Mouse (Mus musculus): Measurements from ENCODE around the gene Dst.

Dst gene

DNA sequence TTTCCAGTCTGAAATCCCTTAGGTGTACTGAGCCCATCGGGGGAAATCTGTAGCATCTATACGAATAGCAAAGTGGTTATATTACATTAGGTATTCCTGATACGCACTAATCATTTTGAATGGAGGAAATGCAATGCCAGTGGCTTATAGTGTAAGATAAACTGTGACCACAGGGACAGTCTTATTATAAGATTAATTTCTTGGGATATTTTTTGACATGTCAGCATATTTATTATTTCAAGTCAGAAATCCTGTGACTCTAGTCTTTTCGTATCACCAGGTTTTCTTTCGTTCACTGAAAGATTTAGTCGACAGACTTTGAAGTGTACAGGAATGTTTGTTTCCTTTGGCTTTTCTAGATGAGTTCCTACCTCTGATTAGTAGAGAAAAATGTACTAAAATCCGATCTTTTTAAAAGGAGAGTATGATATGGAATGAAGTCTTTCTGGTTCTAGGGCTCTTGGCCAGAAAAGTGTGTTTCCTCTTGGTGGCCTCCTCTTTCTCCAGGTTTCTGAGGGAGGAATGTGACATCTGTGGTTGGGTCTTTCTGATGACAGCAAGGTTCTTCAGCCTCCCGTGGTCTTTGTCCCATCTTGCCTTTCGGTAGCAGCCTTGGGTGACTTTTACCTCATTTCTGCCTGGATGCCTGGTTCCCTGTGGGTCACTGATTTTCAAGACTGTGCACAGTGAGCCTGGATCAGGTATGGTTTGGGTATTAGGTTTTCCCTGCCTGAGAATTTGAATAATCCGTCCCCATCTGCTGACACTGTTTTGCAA is 161.7 kb downstream of the Dst start:
- DNase-seq, result no peak

DNA sequence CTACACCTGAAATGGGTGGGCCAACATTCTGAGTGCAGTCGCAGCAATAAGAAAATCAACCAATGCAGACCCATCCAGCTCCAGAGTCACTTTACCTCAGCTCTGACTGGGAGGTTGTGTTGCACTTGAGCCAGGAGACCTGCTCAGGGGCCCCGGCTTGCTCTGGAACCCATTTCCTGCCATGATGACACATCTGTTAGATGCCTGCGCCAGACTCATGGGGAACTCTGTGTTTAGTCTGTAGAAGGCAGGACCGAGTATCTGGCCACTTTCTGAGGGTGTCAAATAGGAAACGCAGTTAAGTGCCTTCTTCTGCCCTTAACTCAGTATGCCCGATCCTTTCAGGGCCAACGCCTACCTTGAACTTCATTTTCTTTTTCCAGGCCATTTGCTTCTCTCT is 162.4 kb downstream of the Dst start:
- no peak for DNase-seq

DNA sequence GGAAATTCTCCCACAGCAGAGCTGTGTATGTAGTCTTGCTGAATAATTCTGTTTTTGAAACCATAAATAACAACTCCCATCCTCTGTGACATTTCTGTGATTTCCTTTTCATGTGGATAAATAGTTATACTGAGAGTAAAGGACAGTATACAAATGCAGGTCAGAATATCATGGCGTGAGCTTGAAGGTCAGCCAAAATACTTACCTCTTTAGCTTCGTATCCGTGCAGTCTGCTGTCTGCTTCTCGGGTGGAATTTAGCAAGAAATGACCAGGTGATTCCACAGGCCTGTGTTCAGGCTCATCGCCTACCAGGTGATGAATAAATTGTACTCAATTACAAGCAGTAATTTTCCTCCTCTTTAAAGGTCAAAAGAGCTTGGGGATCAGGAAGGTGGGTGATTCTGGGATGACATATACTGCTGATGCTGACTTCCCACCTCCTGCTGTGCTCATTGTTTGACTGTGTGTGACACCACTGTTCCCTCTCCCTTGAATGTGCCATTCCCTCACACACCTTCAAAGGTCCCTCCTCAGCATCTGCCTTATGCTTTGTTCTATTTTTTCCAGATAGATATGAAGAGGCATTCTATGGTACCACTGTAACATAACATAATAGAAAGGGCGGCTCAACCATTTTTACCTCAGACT is 163.1 kb downstream of the Dst start:
- DNase-seq, result no peak

DNA sequence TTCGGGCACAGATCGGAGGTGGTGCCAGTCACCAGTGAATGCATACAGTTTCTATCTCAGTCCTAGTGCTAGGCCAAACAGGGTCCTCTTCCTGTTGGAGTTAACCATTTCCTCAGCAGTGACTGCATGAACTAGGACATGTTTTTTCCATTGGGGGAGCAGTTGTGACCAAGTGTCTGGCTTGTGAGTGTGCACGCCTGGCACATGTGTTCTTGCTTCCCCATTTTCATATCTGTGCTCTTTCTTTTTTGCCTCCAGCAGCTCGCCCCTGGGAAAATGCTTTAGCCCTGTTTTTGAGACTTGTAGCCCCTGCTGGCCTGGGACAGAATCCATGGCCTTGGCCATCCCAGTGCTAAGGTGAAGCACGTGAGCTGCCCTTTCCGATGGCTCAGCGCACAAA is 164.2 kb downstream of the Dst start:
- DNase-seq, result no peak

DNA sequence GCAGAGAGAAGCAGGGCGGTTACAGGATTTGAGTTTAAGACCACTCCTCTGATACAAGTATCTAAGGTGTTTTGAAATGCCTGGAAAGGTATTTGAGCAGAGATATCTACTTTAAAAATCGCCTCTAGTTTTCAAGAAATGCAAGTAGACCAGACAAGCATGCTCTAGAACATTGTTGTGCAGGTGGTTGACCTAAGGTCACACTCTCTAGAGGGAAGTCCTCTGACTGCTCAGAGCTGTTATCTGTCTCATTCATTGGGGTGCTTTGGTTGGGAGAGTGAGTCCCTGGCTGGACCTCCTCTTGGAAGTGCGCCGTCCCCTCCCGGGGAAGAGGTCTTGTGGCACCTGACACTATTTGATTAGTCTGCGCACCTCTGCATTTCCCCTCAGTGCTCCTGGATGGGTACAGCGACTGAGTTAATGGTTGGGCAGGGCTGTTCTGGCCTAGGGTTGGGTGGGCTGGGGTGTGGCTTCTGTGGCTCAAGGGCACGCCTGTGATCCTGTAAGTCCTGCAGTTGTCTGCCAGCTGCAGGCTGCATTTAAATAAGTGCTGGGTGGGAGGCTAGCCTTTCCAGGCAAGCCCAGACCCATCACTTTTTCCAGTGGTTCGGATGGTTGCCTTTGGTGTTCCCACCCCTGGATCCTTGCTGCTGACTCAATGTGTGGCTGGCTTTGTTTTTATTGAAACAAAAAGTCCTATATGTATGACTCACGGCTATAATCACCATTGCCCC is 165.6 kb downstream of the Dst start:
- no peak for DNase-seq

DNA sequence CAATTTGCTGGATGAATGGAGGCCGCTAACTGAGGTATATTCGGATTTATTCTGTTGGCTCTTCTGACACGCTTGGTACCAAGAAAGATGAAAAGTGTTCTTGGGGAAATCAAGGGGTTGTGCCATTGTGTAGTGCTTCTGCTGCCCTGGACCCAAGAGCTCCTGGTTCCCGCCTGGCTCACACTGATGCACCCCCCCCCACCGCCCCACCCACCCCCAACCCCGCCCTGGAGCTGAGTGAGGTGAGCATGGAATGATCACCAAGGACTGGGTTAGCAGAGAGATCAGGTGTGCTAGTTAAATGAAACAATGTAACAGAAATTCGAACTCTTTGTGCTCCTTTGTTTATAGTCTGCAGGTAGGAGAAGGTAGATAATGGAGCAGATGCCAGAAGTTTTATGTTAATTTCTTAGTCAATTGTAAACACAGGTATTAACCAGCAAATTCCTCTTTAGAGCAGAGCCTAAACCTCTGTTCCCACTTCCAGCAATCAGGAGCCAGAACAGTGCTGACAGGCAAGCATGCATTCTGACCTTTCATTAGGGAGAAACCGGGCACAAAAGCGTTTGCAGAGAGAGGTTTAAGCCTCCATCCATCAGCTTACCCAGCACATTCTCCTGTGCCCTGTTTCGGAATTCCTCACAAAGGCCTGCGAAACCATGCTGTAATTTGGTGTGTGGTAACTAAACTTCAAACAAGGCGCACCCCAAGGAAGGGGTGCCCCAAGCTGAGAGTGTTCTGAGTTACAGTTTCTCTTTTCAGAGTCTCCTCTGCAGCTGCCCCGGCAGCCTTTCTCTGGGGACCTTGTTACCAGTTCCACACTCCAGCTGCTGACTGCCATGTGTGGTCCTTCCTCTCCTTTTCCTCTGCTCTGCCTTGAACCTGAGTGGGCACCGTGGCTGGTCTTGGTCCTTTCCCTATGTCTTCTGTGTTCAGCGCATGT is 166.5 kb downstream of the Dst start:
- no peak for DNase-seq

DNA sequence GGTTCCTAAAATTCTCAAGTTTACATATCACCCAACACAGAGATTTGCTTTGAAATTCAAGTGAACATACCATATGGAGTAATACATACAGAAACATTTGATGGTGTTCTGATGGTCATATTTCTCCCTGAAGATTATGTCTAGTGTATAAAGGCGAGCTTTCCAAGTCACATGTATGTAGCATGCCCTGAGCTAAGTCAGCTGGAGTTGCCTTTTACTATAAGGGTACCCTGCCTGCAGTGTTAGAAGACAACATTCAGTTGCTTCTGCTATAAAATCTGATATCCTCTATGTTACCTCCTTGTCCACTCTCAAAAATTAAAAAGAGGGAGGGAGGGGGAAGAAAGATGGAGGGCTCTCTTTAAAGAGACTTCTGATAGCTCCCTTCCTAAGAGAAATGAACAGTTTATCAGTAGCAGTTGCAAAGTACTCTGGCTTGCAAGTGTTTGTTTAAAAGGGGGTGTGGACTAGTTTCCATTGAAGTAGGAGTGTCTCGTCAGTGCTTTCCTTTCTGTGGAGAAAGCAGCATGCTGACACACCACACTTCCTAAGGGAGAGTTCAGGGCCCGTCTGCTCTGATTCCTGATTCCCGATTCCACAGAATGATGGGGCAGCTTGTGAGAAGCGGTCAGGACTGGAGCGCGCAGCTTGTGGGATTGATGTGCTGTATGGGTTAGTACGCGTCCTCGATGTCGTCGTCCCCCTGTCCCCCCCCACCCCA is 168.8 kb downstream of the Dst start:
- no peak for DNase-seq

DNA sequence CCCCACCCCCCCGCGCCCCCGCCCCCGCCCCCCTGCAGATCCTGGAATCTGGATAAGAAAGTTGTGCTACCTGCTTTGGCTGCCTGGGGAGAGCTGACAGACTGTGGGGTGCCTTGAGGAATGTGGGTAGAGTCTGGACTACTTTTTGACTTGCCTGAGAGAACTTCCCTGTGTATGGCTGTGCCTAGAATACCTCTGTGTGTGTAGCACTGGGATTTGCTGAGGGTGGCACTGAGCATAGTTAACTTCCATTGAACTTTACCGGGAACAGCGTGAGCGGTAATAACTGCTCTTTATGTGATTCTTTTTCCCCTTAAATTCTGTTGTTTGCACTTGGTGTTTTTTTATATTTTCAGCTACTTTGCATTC is 169.4 kb downstream of the Dst start:
- DNase-seq, result no peak

DNA sequence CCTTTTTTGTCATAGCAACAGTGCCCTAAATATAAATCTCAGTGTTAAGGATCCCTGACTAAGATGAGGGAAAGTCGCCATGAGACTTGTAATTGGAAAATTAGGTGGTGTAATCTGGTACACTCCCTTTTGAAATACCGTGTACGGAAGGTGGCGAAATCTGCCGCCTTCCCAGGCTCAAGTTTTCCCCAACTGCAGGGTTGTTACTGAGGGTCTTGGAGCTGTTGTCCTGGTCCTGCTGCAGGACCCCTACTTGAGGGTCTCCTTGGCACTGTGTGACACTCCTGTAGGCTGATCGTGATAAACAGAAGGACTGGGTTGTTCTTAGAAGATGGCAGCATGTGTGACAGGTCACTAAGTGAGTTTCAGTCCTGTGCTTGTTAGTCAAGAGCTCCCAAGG is 169.9 kb downstream of the Dst start:
- DNase-seq, result no peak

DNA sequence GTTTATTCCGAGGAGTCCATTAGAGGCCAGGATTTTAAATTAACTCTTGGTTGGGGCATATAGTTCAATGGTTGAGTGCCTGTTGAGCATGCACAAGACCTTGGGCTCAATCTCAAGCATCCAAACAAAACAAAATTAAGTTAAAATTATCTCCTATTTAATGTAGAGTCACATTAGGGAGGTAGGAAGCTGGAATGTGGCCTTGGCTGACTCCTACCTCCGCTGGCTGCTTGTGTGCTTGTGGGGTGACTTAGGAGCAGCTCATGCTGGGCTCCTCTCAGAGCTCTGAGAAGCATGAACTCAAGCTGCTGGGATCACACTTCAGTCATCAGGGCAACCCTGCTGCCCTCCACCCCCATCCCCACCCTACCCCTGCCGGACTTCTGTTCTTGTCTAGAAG is 181.0 kb downstream of the Dst start:
- no peak for DNase-seq

DNA sequence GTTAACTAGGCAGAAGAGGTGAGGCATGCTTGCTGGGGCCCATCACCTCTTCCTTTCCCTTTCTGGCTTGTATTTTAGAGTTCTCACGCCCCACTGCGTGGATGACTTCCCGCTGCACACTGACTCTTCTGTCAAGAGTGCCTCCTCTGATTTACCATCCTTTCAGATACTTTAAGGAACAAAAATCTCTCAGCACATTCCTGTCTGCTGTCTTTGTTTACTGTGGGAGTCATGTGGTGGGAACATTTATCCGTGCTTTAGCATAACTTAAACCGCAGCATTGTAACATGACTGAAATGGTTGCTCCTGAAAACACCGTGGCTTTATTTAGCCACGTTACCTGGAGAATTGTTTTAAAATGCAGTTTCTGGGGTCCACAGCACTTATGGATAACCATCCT is 182.7 kb downstream of the Dst start:
- DNase-seq, result no peak

DNA sequence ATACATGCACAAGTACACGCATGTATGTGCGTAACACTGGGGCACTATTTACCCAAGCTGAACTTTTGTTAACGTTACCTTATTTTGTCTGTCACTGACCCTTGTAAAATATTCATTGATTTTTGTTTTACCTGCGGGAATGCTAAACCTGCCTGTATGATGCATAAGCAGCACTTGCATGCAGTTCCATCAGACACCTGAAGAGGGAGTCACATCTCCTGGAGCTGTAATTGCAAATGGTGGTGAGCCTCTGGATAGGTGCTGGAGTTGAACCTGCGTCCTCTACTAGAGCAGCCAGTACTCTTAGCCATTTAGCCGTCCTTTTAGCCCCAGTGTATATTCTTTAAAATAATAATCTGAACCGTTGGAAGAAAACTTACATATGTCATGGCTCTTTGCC is 185.6 kb downstream of the Dst start:
- DNase-seq, result no peak

DNA sequence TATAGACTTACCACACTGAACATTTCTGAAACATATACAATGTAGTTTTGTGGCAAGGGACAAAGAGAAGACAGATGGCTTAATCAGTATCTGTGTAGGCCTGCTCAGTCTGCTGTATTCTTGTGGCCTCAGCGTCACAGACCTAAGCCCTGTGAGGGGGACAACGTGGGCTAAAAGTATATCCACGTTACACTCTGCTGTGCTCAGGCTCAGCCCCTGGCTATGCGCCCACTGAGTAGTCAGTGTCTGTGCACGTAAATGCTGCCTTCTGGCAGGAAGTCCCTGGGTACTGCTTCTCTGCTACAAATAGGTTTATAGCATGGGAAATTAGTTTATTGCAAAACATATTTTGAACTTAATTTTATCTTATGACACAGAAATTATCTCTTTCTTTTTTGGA is 186.3 kb downstream of the Dst start:
- DNase-seq, result peak; percentile 37

DNA sequence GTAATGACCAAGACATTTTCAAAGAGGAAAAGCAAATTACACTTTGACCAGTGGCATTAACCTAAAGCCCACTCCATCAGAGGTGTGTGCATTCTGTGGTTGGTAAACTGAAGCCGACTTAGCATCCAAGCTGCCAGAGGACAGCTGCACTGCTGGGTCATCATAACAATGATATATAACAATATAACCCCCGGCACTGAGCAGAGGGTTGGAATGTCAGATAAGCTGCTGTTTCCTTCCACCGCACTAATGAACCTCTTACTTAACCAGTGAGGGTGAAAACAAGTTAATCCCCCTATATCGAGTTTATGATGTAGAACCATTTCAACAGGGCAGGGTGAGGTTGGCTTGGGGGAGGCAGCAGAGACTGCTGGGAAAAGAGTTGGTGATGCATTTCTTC is 187.1 kb downstream of the Dst start:
- no peak for DNase-seq

DNA sequence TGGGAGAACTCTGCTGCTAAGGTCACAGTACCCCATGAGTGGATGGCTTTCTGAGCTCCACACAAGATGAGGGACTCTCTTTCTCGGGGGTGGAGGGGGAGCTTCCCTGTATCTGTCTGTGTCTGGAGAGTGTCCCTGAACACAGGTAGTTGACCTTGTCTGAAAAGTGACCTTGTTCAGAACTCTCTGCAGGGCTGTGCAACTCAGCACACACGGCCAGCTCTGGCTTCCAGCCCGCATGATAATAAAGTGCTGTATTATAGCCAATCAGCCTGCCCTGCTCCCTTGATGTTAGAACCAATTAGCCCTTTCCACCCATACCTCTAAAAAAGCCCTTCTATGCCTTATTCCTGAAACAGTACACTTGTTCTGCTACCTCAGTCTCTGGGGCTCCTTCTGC is 188.9 kb downstream of the Dst start:
- DNase-seq, result no peak

DNA sequence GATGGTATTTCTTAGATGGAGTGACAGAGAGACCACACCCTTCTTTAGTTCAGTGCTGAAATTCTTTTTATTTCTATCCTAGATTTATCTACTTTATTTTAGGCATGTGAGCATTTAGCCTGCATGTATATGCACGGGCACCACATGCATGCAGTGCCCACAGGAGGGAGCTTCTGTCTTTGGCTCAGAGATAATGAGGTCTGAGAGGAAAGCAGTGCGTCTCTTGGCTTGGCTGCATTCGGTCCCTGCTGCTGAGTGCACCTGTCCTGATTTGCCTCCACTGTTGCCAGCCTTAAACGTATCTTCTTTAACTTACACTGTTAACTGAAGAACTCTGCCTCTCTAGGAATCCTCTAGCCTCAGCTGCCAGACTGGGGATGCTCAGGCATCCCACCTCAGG is 189.6 kb downstream of the Dst start:
- DNase-seq, result peak; percentile 40

DNA sequence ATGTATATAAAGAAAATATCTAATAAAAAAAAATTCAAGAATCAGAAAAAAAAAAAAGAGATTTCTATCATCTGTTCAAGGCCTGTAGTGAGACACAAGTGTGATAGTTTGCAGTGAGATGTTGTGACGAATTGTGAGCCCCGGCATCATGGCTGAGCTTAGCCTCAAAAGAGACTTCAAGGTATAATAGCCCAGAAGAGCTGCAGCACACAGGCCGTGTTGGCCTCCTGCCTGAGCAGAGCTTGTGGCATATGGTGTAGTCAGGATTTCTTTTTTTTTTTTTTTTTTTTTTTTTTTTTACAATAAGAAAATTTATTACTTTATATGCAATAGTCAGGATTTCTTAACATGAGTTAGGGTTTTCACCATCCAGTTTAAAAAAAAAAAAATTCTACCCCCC is 191.4 kb downstream of the Dst start:
- no peak for DNase-seq

DNA sequence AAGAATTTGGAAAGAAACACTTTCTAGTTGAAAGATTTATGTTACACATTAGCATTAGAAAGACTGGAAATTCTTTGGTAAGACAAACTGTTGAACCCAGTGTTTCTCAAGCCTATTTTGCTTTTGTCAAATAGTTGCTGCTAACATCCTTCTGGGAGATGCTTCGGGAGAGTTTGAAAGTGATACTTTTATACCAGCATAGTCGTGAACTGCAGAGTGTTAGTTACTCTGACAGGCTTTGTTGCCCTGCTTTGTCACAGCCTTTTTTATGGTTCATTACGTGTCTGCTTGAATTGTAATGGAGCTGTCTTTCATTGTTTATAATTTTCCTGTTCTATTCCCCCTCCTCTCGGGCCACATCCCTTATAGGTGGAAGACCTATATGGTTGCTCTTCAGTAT is 192.4 kb downstream of the Dst start:
- no peak for DNase-seq

DNA sequence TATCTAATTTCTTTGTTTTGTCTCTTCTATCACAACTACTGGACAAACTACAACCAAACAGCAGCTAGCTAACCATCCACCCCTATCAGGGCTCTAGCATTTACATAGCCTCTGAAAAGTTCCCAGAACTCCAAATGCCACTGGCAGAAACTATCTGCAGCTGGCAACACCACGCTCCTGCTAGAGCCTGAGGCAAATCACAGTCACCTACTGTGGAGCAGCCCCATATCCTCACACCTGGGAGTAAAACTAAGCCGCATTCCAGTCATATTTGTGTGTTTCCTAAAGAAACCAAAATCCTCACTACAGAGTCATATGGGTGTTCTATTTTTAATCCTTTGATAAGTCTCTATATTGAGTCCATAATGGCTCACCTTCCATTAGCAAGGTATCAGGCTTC is 194.6 kb downstream of the Dst start:
- DNase-seq, result no peak

DNA sequence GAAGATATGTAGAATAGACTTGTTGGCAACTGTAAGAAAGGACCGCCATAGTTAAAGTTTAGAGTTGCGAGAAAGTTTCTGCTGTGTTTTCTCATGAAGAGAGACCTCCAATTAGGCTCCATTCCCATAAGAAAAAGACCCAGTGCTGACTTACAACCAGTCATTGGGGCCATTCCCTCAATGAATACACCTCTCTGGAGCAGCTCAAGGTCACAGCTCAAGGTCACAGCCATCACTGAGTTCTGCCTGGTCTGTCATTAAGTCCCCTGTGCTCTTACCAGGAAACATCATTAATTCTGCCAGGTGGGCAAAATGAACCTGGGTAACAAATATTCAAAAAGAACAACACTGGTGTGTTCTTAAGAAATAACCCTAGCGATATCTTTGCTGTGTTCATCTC is 195.2 kb downstream of the Dst start:
- no peak for DNase-seq

DNA sequence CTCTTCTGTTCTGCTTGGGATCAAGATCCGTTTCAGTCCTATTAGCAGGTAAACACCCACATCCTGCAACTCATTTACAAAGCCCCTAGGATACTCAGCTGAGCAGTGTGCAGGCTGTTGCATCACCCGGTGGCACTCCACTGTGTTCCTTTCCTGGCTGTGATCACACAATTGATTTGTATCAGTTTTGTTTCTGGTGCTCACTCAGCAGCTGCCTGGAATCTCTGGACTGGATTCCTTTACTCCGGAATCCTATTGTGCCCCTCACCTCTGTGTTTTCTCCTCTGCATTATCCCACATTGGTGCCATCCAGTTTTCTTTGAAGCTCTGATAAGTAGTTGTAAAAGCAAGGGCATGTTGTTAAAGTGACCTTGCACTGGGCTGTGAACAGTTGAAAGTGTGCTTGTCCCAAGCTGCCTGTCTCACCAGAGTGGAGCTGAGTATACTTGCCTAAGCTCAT is 195.7 kb downstream of the Dst start:
- DNase-seq, result no peak

DNA sequence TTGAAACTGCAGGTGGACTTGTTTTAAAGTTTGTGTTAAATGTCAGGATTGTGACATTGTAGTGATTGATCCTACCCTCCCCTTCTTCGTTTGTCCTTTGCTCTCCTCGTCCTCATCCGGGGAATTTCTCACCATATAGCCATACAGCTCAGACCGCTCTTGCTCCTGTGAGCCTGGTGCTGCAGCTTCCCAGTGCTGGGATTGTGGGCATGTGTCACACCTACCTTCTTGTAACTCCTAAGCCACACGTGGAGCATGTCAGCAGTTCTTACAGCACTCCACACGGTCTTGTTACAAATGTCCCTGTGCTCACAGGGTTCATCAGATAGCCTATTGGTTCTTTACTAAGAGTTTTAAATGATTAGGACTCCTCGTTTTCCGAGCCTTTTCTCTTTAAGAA is 196.8 kb downstream of the Dst start:
- no peak for DNase-seq
